Mouse (Mus musculus): ENCODE data around the gene Rabl3.
A peak's percentile ranks its signal among the peaks of the same experiment; 100 is the strongest.

The Rabl3 gene

GRCm38 (mm10) chr16:37550266-37550665 lies 10.6 kb downstream of the Rabl3 start:
- no peak for DNase-seq (ENCODE audit: low spot score in 2 of 2)

GRCm38 (mm10) chr16:37550981-37551380 lies 11.3 kb downstream of the Rabl3 start:
- DNase-seq (ENCODE audit: low spot score in 2 of 2): no peak

GRCm38 (mm10) chr16:37552824-37553223 lies 13.1 kb downstream of the Rabl3 start:
- no peak for DNase-seq (ENCODE audit: low spot score in 2 of 2)

- DNase-seq (ENCODE audit: low spot score in 2 of 2): no peak
These were observed 22.7 kb downstream of the Rabl3 start for GRCm38 (mm10) chr16:37562414-37562813.

- DNase-seq (ENCODE audit: low spot score in 2 of 2): no peak
These were observed 23.3 kb downstream of the Rabl3 start for GRCm38 (mm10) chr16:37562961-37563360.

- no peak for DNase-seq (ENCODE audit: low spot score in 2 of 2)
These were observed 25.4 kb downstream of the Rabl3 start for GRCm38 (mm10) chr16:37565117-37565516.

- no peak for DNase-seq (ENCODE audit: low spot score in 2 of 2)
These were observed 26.4 kb downstream of the Rabl3 start for GRCm38 (mm10) chr16:37566107-37566506.

GRCm38 (mm10) chr16:37567113-37568050 lies 27.7 kb downstream of the Rabl3 start:
- no peak for DNase-seq (ENCODE audit: low spot score in 2 of 2)

GRCm38 (mm10) chr16:37571554-37571953 lies 31.9 kb downstream of the Rabl3 start:
- DNase-seq (ENCODE audit: low spot score in 2 of 2): no peak

GRCm38 (mm10) chr16:37572117-37572754 lies 32.6 kb downstream of the Rabl3 start:
- DNase-seq (ENCODE audit: low spot score in 2 of 2): no peak

GRCm38 (mm10) chr16:37573061-37573460 lies 33.4 kb downstream of the Rabl3 start:
- no peak for DNase-seq (ENCODE audit: low spot score in 2 of 2)

- DNase-seq (ENCODE audit: low spot score in 2 of 2): no peak
These were observed 35.6 kb downstream of the Rabl3 start for GRCm38 (mm10) chr16:37575325-37575724.

- DNase-seq (ENCODE audit: low spot score in 2 of 2): no peak
These were observed 39.9 kb downstream of the Rabl3 start for GRCm38 (mm10) chr16:37579591-37579990.

GRCm38 (mm10) chr16:37579994-37580393 lies 40.3 kb downstream of the Rabl3 start, which contains the start of gene Hgd:
Gene Hgd (plus strand): TSS chr16:37580153.
- DNase-seq (ENCODE audit: low spot score in 2 of 2): no peak

GRCm38 (mm10) chr16:37580651-37581050 lies 41.0 kb downstream of the Rabl3 start:
- DNase-seq (ENCODE audit: low spot score in 2 of 2): no peak

GRCm38 (mm10) chr16:37581901-37582300 lies 42.2 kb downstream of the Rabl3 start:
- DNase-seq (ENCODE audit: low spot score in 2 of 2): no peak

GRCm38 (mm10) chr16:37583306-37583705 lies 43.6 kb downstream of the Rabl3 start:
- DNase-seq (ENCODE audit: low spot score in 2 of 2): no peak

- no peak for DNase-seq (ENCODE audit: low spot score in 2 of 2)
These were observed 44.1 kb downstream of the Rabl3 start for GRCm38 (mm10) chr16:37583801-37584200.

GRCm38 (mm10) chr16:37584218-37585035 lies 44.7 kb downstream of the Rabl3 start:
- DNase-seq (ENCODE audit: low spot score in 2 of 2): peak in 1 of 2 experiments; percentile 44

- DNase-seq (ENCODE audit: low spot score in 2 of 2): no peak
These were observed 45.5 kb downstream of the Rabl3 start for GRCm38 (mm10) chr16:37585129-37585563.

- no peak for DNase-seq (ENCODE audit: low spot score in 2 of 2)
These were observed 51.2 kb downstream of the Rabl3 start for GRCm38 (mm10) chr16:37590921-37591320.

- DNase-seq (ENCODE audit: low spot score in 2 of 2): no peak
These were observed 51.9 kb downstream of the Rabl3 start for GRCm38 (mm10) chr16:37591551-37591950.

Data from frontal cortex, postnatal 14 days (tissue).